Mouse (Mus musculus) liver, adult 2 months (tissue): ENCODE results near the gene Fbxo7.

Experiments
- CTCF ChIP-seq: fragments of 200-500 bp; IDR thresholded peaks from 2 replicates; pipeline ENCODE4 v1.5.1; 2011; ENCODE audit warnings: low read depth, low read length, control low read depth
- POLR2A ChIP-seq: fragments of 200-500 bp; IDR thresholded peaks from 2 replicates; pipeline ENCODE4 v1.6.1; 2011; ENCODE audit warnings: low read length, control low read depth; ENCODE audit not compliant: insufficient read depth; ENCODE audit errors: extremely low read depth

GRCm38 (mm10) chr10:86021408-86021748 is 394 bp upstream of the Fbxo7 start:
- TF ChIP-seq POLR2A (no peak), CTCF (no peak)
